Mouse (Mus musculus) frontal cortex, postnatal 36 days (tissue): ENCODE measurements around the gene Trim2.

Source experiments
- DNase-seq, 2 experiments: peaks; one replicate each; pipeline ENCODE4 v3.0.0; 2022; ENCODE audit warnings: low spot score in 2 of 2

The Trim2 gene

GRCm38 (mm10) chr3:84193881-84194280, 112.8 kb downstream of the Trim2 start:
- DNase-seq, result no peak

GRCm38 (mm10) chr3:84191141-84191881, 115.4 kb downstream of the Trim2 start:
- no peak for DNase-seq

- no peak for DNase-seq
These were observed 116.1 kb downstream of the Trim2 start for GRCm38 (mm10) chr3:84190513-84191061.

GRCm38 (mm10) chr3:84189629-84190173, 117.0 kb downstream of the Trim2 start:
- DNase-seq, result no peak

GRCm38 (mm10) chr3:84181717-84182116, 125.0 kb downstream of the Trim2 start:
- no peak for DNase-seq

GRCm38 (mm10) chr3:84181102-84181501, 125.6 kb downstream of the Trim2 start:
- no peak for DNase-seq

GRCm38 (mm10) chr3:84180304-84180703, 126.4 kb downstream of the Trim2 start:
- DNase-seq, result no peak

- DNase-seq, result no peak
These were observed 128.8 kb downstream of the Trim2 start for GRCm38 (mm10) chr3:84177834-84178233.

- DNase-seq, result peak; percentile 51 to 82
These were observed 131.1 kb downstream of the Trim2 start for GRCm38 (mm10) chr3:84175337-84176315.

GRCm38 (mm10) chr3:84173581-84174154, 133.0 kb downstream of the Trim2 start, which contains the start of gene Gm6525:
Gene Gm6525 (plus strand): TSS chr3:84174104.
- DNase-seq, result no peak

- DNase-seq, result no peak
These were observed 134.3 kb downstream of the Trim2 start for GRCm38 (mm10) chr3:84172406-84172805.

GRCm38 (mm10) chr3:84169393-84170005, 137.2 kb downstream of the Trim2 start:
- no peak for DNase-seq

GRCm38 (mm10) chr3:84168943-84169342, 137.7 kb downstream of the Trim2 start:
- DNase-seq, result no peak

GRCm38 (mm10) chr3:84166073-84166472, 140.6 kb downstream of the Trim2 start:
- DNase-seq, result no peak

- no peak for DNase-seq
These were observed 141.3 kb downstream of the Trim2 start for GRCm38 (mm10) chr3:84165391-84165790.

- no peak for DNase-seq
These were observed 148.9 kb downstream of the Trim2 start for GRCm38 (mm10) chr3:84157559-84158350.

GRCm38 (mm10) chr3:84157011-84157410, 149.7 kb downstream of the Trim2 start:
- no peak for DNase-seq

GRCm38 (mm10) chr3:84156105-84156504, 150.6 kb downstream of the Trim2 start:
- DNase-seq, result no peak

- peak; percentile 96 for DNase-seq
These were observed 151.1 kb downstream of the Trim2 start, which contains the start of gene Mnd1 for GRCm38 (mm10) chr3:84155558-84156006. Gene Mnd1 (minus strand): TSS chr3:84155786.

- DNase-seq, result no peak
These were observed 151.5 kb downstream of the Trim2 start for GRCm38 (mm10) chr3:84155146-84155545.
